Mouse (Mus musculus): ENCODE measurements around the gene Fgfr2. TPM values are rescaled to one million over a fixed set of nuclear protein-coding genes. Genes with fewer than 3 reads are reported as not detected.
"Not testable (repeated sequence)": the region's sequence is repeated elsewhere in the genome, so short reads cannot be mapped to it uniquely, and the experiment has no call there.

Gene Fgfr2
- polyA plus RNA-seq, 1 experiment from 2014 or later: 47.9 TPM

GRCm38 (mm10) chr7:130519096-130520048 lies 2603.8 kb downstream of the Fgfr2 start:
- peak overlapping the region; percentile 76 for H3K4me2 ChIP-seq
- H3K36me3 ChIP-seq (ENCODE audit: poor library complexity, severe bottlenecking): peaks cover 11% of the 10 kb centered on the region
- no peaks in the 10 kb centered on the region for H3K9me3 ChIP-seq (replicated peaks)
- H3K27ac ChIP-seq: peak overlapping the region; percentile 94
- peaks cover 22% of the 10 kb centered on the region for H3K4me1 ChIP-seq
- WGBS: under 1% methylated on average over 88 of the region's 90 CpGs
- H3K4me3 ChIP-seq: peak overlapping the region; percentile 82
- peak; percentile 99 for ATAC-seq
- no peaks in the 10 kb centered on the region for H3K27me3 ChIP-seq
- H3K9ac ChIP-seq: peak overlapping the region; percentile 94

- Histone ChIP-seq H3K9ac (peak overlapping the region; percentile 94), H3K4me3 (peak overlapping the region; percentile 82), H3K27me3 (no peaks in the 10 kb centered on the region), H3K36me3 (ENCODE audit: poor library complexity, severe bottlenecking) (peaks cover 17% of the 10 kb centered on the region), H3K4me2 (peak overlapping the region; percentile 76), H3K9me3 (replicated peaks) (no peaks in the 10 kb centered on the region), H3K4me1 (peaks cover 22% of the 10 kb centered on the region), H3K27ac (peak overlapping the region; percentile 94; the same call in 1 of the 2 replicates)
- WGBS: 43% methylated on average over 26 of the region's 26 CpGs
- no peak for ATAC-seq
These were observed 2604.7 kb downstream of the Fgfr2 start for GRCm38 (mm10) chr7:130518213-130519095.

- no peak for ATAC-seq
- no peak overlapping the region for H3K27ac ChIP-seq
These were observed 2612.9 kb downstream of the Fgfr2 start for GRCm38 (mm10) chr7:130510243-130510642.

GRCm38 (mm10) chr7:130503006-130503405 lies 2620.1 kb downstream of the Fgfr2 start:
- no peaks in the 10 kb centered on the region for H3K9me3 ChIP-seq (replicated peaks)
- ATAC-seq: no peak
- H3K36me3 ChIP-seq (ENCODE audit: poor library complexity, severe bottlenecking): peaks cover 64% of the 10 kb centered on the region
- no peaks in the 10 kb centered on the region for H3K4me1 ChIP-seq
- H3K4me2 ChIP-seq: no peak overlapping the region
- no peaks in the 10 kb centered on the region for H3K27me3 ChIP-seq
- H3K27ac ChIP-seq: no peak overlapping the region
- no peak overlapping the region for H3K9ac ChIP-seq
- H3K4me3 ChIP-seq: no peak overlapping the region
- WGBS: 92% methylated on average over 5 of the region's 5 CpGs

More at GRCm38 (mm10) chr7:130510243-130510642, 2612.9 kb downstream of the Fgfr2 start:
- H3K4me1 ChIP-seq: no peaks in the 10 kb centered on the region
- H3K4me2 ChIP-seq: no peak overlapping the region
- 95% methylated on average over 5 of the region's 5 CpGs for WGBS
- no peak overlapping the region for H3K4me3 ChIP-seq
- H3K9me3 ChIP-seq (replicated peaks): no peaks in the 10 kb centered on the region
- H3K27me3 ChIP-seq: no peaks in the 10 kb centered on the region
- no peak overlapping the region for H3K9ac ChIP-seq
- H3K36me3 ChIP-seq (ENCODE audit: poor library complexity, severe bottlenecking): peaks cover 72% of the 10 kb centered on the region

- H3K4me2 ChIP-seq: no peak overlapping the region
- no peaks in the 10 kb centered on the region for H3K27me3 ChIP-seq
- H3K4me1 ChIP-seq: no peaks in the 10 kb centered on the region
- 75% methylated on average over 1 of the region's 1 CpGs for WGBS
- ATAC-seq: no peak
- no peak overlapping the region for H3K9ac ChIP-seq
- H3K36me3 ChIP-seq (ENCODE audit: poor library complexity, severe bottlenecking): peaks cover 51% of the 10 kb centered on the region
- H3K9me3 ChIP-seq (replicated peaks): no peaks in the 10 kb centered on the region
- H3K4me3 ChIP-seq: no peak overlapping the region
- no peak overlapping the region for H3K27ac ChIP-seq
These were observed 2621.7 kb downstream of the Fgfr2 start for GRCm38 (mm10) chr7:130501499-130501898.

- 89% methylated on average over 3 of the region's 3 CpGs for WGBS
These were observed 2629.8 kb downstream of the Fgfr2 start for GRCm38 (mm10) chr7:130493346-130493745.

GRCm38 (mm10) chr7:130492026-130492425 lies 2631.1 kb downstream of the Fgfr2 start:
- H3K36me3 ChIP-seq (ENCODE audit: poor library complexity, severe bottlenecking): peaks cover 18% of the 10 kb centered on the region
- no peak overlapping the region for H3K27ac ChIP-seq
- no peaks in the 10 kb centered on the region for H3K27me3 ChIP-seq
- no peak overlapping the region for H3K9ac ChIP-seq
- ATAC-seq: no peak
- H3K9me3 ChIP-seq (replicated peaks): no peaks in the 10 kb centered on the region
- H3K4me1 ChIP-seq: peaks cover 11% of the 10 kb centered on the region; the same call in 1 of the 2 replicates
- no peak overlapping the region for H3K4me2 ChIP-seq
- H3K4me3 ChIP-seq: no peak overlapping the region

More at GRCm38 (mm10) chr7:130493346-130493745, 2629.8 kb downstream of the Fgfr2 start:
- no peak for ATAC-seq
- Histone ChIP-seq H3K4me3 (no peak overlapping the region), H3K4me1 (peaks cover 11% of the 10 kb centered on the region; the same call in 1 of the 2 replicates), H3K27me3 (no peaks in the 10 kb centered on the region), H3K9me3 (replicated peaks) (no peaks in the 10 kb centered on the region), H3K36me3 (ENCODE audit: poor library complexity, severe bottlenecking) (peaks cover 11% of the 10 kb centered on the region), H3K9ac (no peak overlapping the region), H3K4me2 (no peak overlapping the region), H3K27ac (no peak overlapping the region)

- ATAC-seq; H3K4me1 ChIP-seq; H3K9ac ChIP-seq; H3K27me3 ChIP-seq; H3K4me2 ChIP-seq; H3K27ac ChIP-seq; H3K9me3 ChIP-seq (replicated peaks); H3K4me3 ChIP-seq: not testable (repeated sequence)
- 93% methylated on average over 3 of the region's 3 CpGs for WGBS
- peaks cover 19% of the 10 kb centered on the region; the same call in 1 of the 2 replicates for H3K36me3 ChIP-seq (ENCODE audit: poor library complexity, severe bottlenecking)
These were observed 2644.1 kb downstream of the Fgfr2 start for GRCm38 (mm10) chr7:130479003-130479402.

GRCm38 (mm10) chr7:130475970-130476369 lies 2647.2 kb downstream of the Fgfr2 start:
- Histone ChIP-seq H3K27me3 (no peaks in the 10 kb centered on the region), H3K36me3 (ENCODE audit: poor library complexity, severe bottlenecking) (peaks cover 15% of the 10 kb centered on the region; the same call in 1 of the 2 replicates), H3K4me3 (no peak overlapping the region), H3K4me2 (no peak overlapping the region), H3K9me3 (replicated peaks) (no peaks in the 10 kb centered on the region), H3K4me1 (peaks cover 29% of the 10 kb centered on the region), H3K27ac (no peak overlapping the region), H3K9ac (no peak overlapping the region)
- ATAC-seq: peak; percentile 84
- 27% methylated on average over 2 of the region's 2 CpGs for WGBS

GRCm38 (mm10) chr7:130473881-130474280 lies 2649.3 kb downstream of the Fgfr2 start:
- ATAC-seq: no peak
- no peak overlapping the region for H3K4me3 ChIP-seq
- H3K36me3 ChIP-seq (ENCODE audit: poor library complexity, severe bottlenecking): peaks cover under 1% of the 10 kb centered on the region; the same call in 1 of the 2 replicates
- H3K27ac ChIP-seq: peak overlapping the region; percentile 66; the same call in 1 of the 2 replicates
- no peak overlapping the region for H3K9ac ChIP-seq
- no peak overlapping the region for H3K4me2 ChIP-seq
- H3K9me3 ChIP-seq (replicated peaks): no peaks in the 10 kb centered on the region
- peaks cover 44% of the 10 kb centered on the region for H3K4me1 ChIP-seq
- no peaks in the 10 kb centered on the region for H3K27me3 ChIP-seq
- WGBS: 53% methylated on average over 3 of the region's 3 CpGs

- no peaks in the 10 kb centered on the region for H3K9me3 ChIP-seq (replicated peaks)
- peaks cover 48% of the 10 kb centered on the region for H3K4me1 ChIP-seq
- no peaks in the 10 kb centered on the region for H3K36me3 ChIP-seq (ENCODE audit: poor library complexity, severe bottlenecking)
- no peaks in the 10 kb centered on the region for H3K27me3 ChIP-seq
- H3K4me3 ChIP-seq: no peak overlapping the region
- WGBS: 7% methylated on average over 6 of the region's 6 CpGs
- no peak overlapping the region for H3K27ac ChIP-seq
- no peak overlapping the region for H3K9ac ChIP-seq
- H3K4me2 ChIP-seq: no peak overlapping the region
- no peak for ATAC-seq
These were observed 2650.5 kb downstream of the Fgfr2 start for GRCm38 (mm10) chr7:130472683-130473082.

Measured in forebrain, embryonic 13.5 days (tissue).